Mouse (Mus musculus) liver, embryonic 13.5 days (tissue): ENCODE results near the gene Pde4d. TPM values are rescaled to one million over a fixed set of nuclear protein-coding genes. Genes with fewer than 3 reads are reported as not detected.
A peak's percentile ranks its signal among the peaks of the same experiment; 100 is the strongest.

ENCODE experiments used
- ATAC-seq: fragments of 200-750 bp; cut with Nextera tagmentation; 2 replicates; pipeline ENCODE4 v1.8.0; 2017; ENCODE audit warnings: low read depth, mild to moderate bottlenecking, moderate number of reproducible peaks, moderate library complexity
- DNase-seq: peaks from one replicate; pipeline ENCODE4 v3.0.0; 2022
- H3K27ac ChIP-seq: fragments of 300-500 bp; sonication (generic); 2 replicates; pipeline ENCODE4 v1.5.1; 2015; ENCODE audit warnings: moderate library complexity, mild to moderate bottlenecking, inconsistent platforms
- H3K27me3 ChIP-seq: fragments of 300-500 bp; sonication (generic); 2 replicates; pipeline ENCODE4 v1.6.1; 2015; ENCODE audit warnings: mild to moderate bottlenecking, inconsistent platforms
- H3K36me3 ChIP-seq: fragments of 300-500 bp; sonication (generic); 2 replicates; pipeline ENCODE4 v1.6.1; 2015; ENCODE audit warnings: mild to moderate bottlenecking, inconsistent platforms
- H3K4me1 ChIP-seq: fragments of 300-500 bp; sonication (generic); replicated peaks from 2 replicates; pipeline ENCODE4 v1.6.1; 2015; ENCODE audit warnings: inconsistent platforms
- H3K4me2 ChIP-seq: fragments of 300-500 bp; sonication (generic); 2 replicates; pipeline ENCODE4 v1.6.1; 2015; ENCODE audit warnings: inconsistent platforms, mild to moderate bottlenecking, moderate library complexity
- H3K4me3 ChIP-seq: fragments of 300-500 bp; sonication (generic); replicated peaks from 2 replicates; pipeline ENCODE4 v1.5.1; 2015; ENCODE audit warnings: mild to moderate bottlenecking, inconsistent platforms
- H3K9ac ChIP-seq: fragments of 300-500 bp; sonication (generic); 2 replicates; pipeline ENCODE4 v1.6.1; 2015; ENCODE audit warnings: mild to moderate bottlenecking, inconsistent platforms
- H3K9me3 ChIP-seq: fragments of 300-500 bp; sonication (generic); replicated peaks from 2 replicates; pipeline ENCODE4 v1.6.1; 2016; ENCODE audit warnings: inconsistent platforms
- WGBS: fragments of 180-500 bp; shearing (Covaris S2); methylation state at CpG from one replicate; pipeline ENCODE4 v1.1.7; 2015; ENCODE audit not compliant: insufficient replicate concordance; 5-methylcytosine and 5-hydroxymethylcytosine counted together
- polyA plus RNA-seq: library from polyadenylated mRNA; unstranded; fragments of >200 nt; fragmentation: Nextera tagmentation; extraction: Ambion mirVana; gene quantifications from 2 replicates; pipeline ENCODE4 v1.2.1, GENCODE M21; 2015

The Pde4d gene
- polyA plus RNA-seq, 1 experiment from 2014 or later: 11.8 TPM

DNA sequence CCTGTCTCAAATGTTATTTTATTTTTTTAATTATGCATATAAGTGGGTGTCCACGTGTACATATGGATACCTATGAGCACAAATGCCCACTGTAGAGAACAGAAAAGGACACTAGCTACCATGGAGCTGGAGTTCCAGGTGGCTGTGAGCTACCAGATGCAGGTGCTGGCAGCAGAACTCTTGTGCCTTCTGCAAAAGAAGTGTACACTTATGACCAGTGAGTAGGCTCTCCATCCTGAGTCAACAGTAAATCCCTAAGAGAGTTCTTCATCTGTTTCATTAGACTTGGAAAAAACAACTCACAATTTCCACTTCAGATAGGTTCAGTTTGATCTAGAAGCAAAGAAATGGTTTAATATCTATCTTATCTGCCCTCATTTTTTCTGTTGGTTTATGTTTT is 881.8 kb downstream of the Pde4d start:
- Histone ChIP-seq H3K4me3 (no peak overlapping the region), H3K27me3 (no peaks in the 10 kb centered on the region), H3K27ac (no peak overlapping the region), H3K36me3 (no peaks in the 10 kb centered on the region), H3K9me3 (no peaks in the 10 kb centered on the region), H3K4me2 (no peak overlapping the region), H3K4me1 (no peaks in the 10 kb centered on the region), H3K9ac (no peak overlapping the region)
- ATAC-seq: no peak
- WGBS: 47% methylated on average over 1 of the region's 1 CpGs
- DNase-seq: no peak

DNA sequence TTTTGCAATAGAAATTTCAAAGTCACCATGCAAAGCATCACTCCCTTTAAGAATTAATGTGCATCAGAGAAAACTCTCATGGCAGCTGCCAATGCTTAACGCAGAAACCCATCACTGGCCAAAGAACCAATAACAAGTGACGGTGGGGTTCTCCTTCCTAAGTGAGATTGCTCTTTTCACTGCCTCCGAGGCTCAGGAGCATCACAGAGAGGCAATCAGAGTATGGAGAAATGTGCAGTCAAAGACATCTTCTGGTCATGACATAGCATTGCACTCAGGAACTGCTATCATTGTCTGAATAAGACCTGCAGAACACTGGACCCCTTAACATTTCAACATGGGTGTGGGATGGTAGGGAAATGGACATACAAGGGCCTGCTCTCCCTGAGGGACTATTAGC is 892.2 kb downstream of the Pde4d start:
- WGBS: 50% methylated on average over 3 of the region's 3 CpGs

DNA sequence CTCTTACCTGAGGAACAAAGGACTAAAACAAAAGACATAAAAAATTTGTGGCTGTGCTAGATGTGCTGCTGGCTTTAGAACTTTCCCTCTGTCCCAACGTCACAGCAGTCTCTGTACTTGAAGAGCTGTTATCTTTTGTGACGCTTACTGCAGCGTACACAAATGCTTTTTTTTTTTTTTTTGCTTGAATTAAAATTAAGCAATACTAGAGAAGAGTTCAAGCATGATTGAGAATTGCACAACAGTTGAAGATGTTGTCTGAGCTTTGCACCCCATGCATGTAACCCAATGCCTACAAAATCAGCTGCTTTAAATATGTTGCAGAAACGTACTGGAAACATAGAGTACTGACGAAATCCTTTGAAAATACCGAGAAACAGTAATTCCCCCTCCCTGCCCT is 892.7 kb downstream of the Pde4d start:
- H3K9me3 ChIP-seq: no peaks in the 10 kb centered on the region
- WGBS: 45% methylated on average over 6 of the region's 6 CpGs
- ATAC-seq (no peak), DNase-seq (no peak)
- H3K9ac ChIP-seq: no peak overlapping the region
- H3K27me3 ChIP-seq: no peaks in the 10 kb centered on the region
- no peaks in the 10 kb centered on the region for H3K36me3 ChIP-seq
- H3K4me2 ChIP-seq: no peak overlapping the region
- H3K4me1 ChIP-seq: no peaks in the 10 kb centered on the region
- no peak overlapping the region for H3K27ac ChIP-seq
- no peak overlapping the region for H3K4me3 ChIP-seq

More for the DNA sequence above, 892.2 kb downstream of the Pde4d start:
- Histone ChIP-seq H3K27me3 (no peaks in the 10 kb centered on the region), H3K9ac (no peak overlapping the region), H3K4me2 (no peak overlapping the region), H3K4me3 (no peak overlapping the region), H3K36me3 (no peaks in the 10 kb centered on the region), H3K9me3 (no peaks in the 10 kb centered on the region), H3K4me1 (no peaks in the 10 kb centered on the region), H3K27ac (no peak overlapping the region)
- no peak for DNase-seq
- no peak for ATAC-seq

DNA sequence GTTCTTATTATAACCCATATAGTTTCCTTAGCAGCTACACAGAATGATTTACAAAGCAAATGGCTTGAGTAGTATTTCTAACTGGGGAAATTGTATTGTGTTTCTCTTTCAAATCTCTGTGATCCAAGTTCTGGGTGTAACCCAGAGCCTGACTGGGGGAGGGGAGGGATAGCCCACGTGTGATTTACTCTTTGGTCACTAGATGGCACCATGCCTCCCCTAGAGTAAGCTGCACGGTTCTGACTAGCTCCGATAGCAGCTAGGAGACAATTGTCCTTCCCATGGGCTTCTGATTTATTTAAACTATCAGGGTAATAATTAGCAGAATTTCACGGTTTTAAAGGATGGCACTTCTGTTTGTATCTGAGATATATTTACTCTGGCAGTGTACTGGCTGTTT is 893.8 kb downstream of the Pde4d start:
- Histone ChIP-seq H3K9ac (no peak overlapping the region), H3K4me3 (no peak overlapping the region), H3K27ac (no peak overlapping the region), H3K27me3 (no peaks in the 10 kb centered on the region), H3K9me3 (no peaks in the 10 kb centered on the region), H3K4me2 (no peak overlapping the region), H3K36me3 (no peaks in the 10 kb centered on the region), H3K4me1 (no peaks in the 10 kb centered on the region)
- 5% methylated on average over 4 of the region's 4 CpGs for WGBS
- peak; percentile 58; the same call in 1 of the 2 replicates for ATAC-seq
- DNase-seq: peak; percentile 11

DNA sequence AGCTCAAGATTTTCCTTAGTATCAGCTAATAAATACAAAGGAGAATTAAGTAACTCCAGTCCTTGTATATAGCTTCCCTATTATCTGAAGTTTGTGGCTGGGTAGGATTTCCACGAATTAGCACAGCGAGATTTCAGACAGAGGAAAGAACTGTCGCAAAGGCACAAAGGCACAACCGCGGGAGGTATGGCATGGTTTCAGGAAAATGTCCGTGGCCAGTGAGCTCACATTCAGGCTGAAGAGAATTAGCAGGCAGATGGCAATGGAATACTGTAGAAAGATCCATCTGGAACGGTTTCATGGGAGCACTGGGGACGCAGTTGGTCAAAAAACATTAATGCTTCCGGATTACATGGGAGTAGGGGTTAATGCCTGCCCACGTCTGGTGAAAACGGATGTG is 898.0 kb downstream of the Pde4d start:
- no peak overlapping the region for H3K4me3 ChIP-seq
- no peak overlapping the region for H3K4me2 ChIP-seq
- H3K9ac ChIP-seq: no peak overlapping the region
- DNase-seq (no peak), ATAC-seq (no peak)
- 52% methylated on average over 11 of the region's 11 CpGs for WGBS
- no peaks in the 10 kb centered on the region for H3K4me1 ChIP-seq
- no peaks in the 10 kb centered on the region for H3K27me3 ChIP-seq
- no peaks in the 10 kb centered on the region for H3K9me3 ChIP-seq
- no peak overlapping the region for H3K27ac ChIP-seq
- no peaks in the 10 kb centered on the region for H3K36me3 ChIP-seq

DNA sequence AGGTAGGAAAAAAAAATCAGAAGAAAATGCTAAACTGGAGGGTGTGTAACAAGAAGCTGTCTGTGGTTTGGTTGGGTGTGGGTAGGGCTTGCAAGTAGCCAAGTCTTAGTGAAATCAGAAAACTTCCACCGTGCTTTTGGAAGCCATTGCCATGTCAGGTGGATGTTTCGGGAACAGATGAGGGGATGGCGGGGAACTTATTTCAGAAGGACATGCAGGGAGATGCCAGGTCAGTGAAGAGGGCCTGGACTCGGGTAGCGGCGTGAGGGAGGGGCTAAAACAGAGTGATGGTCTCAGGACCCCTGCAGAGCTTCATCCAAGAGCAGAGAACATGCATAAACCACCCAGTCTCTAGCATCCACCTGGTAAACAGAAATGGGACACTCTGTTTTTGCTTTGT is 898.6 kb downstream of the Pde4d start:
- Histone ChIP-seq H3K9me3 (no peaks in the 10 kb centered on the region), H3K4me2 (no peak overlapping the region), H3K27me3 (no peaks in the 10 kb centered on the region), H3K27ac (no peak overlapping the region), H3K4me3 (no peak overlapping the region), H3K36me3 (no peaks in the 10 kb centered on the region), H3K9ac (no peak overlapping the region), H3K4me1 (no peaks in the 10 kb centered on the region)
- whole genome bisulfite sequencing: 58% methylated on average over 6 of the region's 6 CpGs
- ATAC-seq (no peak), DNase-seq (no peak)

DNA sequence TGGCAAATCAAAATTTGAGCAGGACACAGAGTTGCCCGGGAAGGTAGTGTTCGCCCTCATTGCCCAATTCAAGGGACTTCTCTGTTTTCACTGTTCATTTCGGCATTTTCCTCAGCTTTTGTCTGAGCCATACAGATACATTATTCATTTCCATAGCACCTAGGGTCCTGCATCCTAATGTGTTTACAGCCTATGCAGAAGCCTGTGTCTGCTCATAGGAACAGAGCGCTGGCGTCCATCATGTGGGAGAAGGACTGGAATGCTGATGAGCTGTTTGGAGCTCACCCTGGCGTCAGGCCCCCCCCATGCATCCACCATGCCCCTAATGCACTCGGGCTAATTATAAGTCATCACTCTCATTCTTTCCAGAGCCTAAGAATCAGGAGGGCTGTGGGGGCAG is 900.4 kb downstream of the Pde4d start:
- Histone ChIP-seq H3K9me3 (no peaks in the 10 kb centered on the region), H3K36me3 (no peaks in the 10 kb centered on the region), H3K27me3 (no peaks in the 10 kb centered on the region), H3K4me1 (no peaks in the 10 kb centered on the region), H3K27ac (no peak overlapping the region), H3K4me2 (no peak overlapping the region), H3K4me3 (no peak overlapping the region), H3K9ac (no peak overlapping the region)
- DNase-seq (no peak), ATAC-seq (no peak)
- 70% methylated on average over 7 of the region's 7 CpGs for WGBS

DNA sequence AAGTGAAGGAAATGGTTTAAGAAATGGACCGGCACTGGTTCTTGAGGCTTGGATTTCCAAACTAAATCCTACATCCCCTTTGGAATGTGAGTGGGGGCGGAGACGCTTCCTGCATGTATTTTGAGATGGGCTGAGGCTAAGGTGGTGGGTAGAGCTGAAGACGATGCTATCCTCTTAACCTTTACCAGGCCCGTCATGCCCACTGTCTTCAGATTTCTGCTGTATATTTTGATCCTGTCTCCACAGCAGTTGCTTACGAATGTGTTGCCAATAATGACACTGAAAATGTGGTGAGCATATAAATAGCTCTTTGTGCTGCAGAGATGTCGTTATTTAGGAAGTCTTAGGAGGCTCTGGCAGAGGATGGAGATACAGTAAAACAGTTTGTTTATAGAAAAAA is 904.3 kb downstream of the Pde4d start:
- DNase-seq (no peak), ATAC-seq (no peak)
- Histone ChIP-seq H3K4me1 (no peaks in the 10 kb centered on the region), H3K36me3 (no peaks in the 10 kb centered on the region), H3K9ac (no peak overlapping the region), H3K27me3 (no peaks in the 10 kb centered on the region), H3K4me2 (no peak overlapping the region), H3K9me3 (no peaks in the 10 kb centered on the region), H3K27ac (no peak overlapping the region), H3K4me3 (no peak overlapping the region)
- 66% methylated on average over 7 of the region's 7 CpGs for WGBS

DNA sequence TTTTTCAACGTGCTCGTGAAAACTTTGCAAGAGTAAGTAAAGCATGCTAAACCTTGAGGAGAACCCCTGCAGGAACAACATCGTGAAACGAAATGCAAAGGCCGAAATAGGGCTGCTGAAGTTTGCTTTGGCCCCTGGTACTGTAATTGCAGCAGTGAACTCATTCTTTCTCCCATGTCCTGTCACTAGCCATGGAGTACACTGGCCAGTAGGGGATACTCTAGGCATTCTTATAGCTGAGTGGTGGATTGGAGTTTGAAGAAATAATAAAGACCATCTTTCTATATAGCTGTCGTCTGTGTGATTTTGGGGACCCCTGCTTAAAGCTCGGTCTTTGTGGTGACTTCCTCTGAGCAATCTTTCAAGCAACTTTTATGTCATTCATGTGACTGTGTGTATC is 906.5 kb downstream of the Pde4d start:
- Histone ChIP-seq H3K27ac (no peak overlapping the region), H3K9ac (no peak overlapping the region), H3K4me3 (no peak overlapping the region), H3K9me3 (no peaks in the 10 kb centered on the region), H3K36me3 (no peaks in the 10 kb centered on the region), H3K4me2 (no peak overlapping the region), H3K27me3 (no peaks in the 10 kb centered on the region), H3K4me1 (no peaks in the 10 kb centered on the region)
- 63% methylated on average over 7 of the region's 7 CpGs for WGBS
- DNase-seq: no peak
- ATAC-seq: no peak

DNA sequence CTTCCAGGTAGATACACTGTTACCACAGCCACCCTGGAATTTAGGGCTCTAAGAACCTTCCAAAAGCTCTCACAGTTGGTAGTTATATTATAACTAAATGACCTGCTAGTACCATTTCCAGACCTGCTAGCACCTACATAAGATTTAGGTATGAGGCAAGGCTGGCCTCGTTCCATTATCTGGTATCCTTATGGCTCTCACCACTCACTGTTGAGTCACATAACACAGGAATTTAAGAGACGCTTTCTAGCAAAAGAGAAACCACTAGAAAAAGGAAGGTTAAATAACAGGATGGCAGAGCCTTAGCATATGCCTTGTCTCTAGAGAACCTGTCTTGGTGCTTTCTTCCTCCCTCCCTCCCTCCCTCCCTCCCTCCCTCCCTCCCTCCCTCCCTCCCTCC is 910.2 kb downstream of the Pde4d start:
- WGBS: 59% methylated on average over 2 of the region's 2 CpGs
- no peaks in the 10 kb centered on the region for H3K4me1 ChIP-seq
- no peak overlapping the region for H3K9ac ChIP-seq
- H3K27ac ChIP-seq: no peak overlapping the region
- no peaks in the 10 kb centered on the region for H3K9me3 ChIP-seq
- no peak overlapping the region for H3K4me3 ChIP-seq
- no peaks in the 10 kb centered on the region for H3K27me3 ChIP-seq
- DNase-seq: no peak
- no peak for ATAC-seq
- no peaks in the 10 kb centered on the region for H3K36me3 ChIP-seq
- H3K4me2 ChIP-seq: no peak overlapping the region

DNA sequence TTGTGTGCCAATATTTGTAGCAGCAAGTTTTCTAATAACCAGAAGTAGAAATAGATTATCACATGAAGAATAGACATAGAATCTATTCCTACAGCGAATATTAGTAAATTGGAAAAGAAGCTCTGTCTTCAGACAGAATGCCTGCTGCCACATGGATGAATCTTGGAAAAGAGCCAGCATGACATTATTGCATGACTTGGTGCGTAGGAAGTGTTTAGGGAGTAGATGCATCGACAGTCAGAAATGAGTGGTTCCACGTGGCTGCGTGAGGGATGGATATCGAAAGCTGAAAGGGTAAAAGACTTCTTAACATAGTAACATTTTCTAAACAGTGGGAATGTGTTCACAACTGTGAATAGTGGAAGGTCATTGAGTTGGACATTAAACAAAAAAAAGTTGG is 912.6 kb downstream of the Pde4d start:
- Histone ChIP-seq H3K4me3 (no peak overlapping the region), H3K9me3 (no peaks in the 10 kb centered on the region), H3K9ac (no peak overlapping the region), H3K27ac (no peak overlapping the region), H3K4me1 (no peaks in the 10 kb centered on the region), H3K4me2 (no peak overlapping the region), H3K36me3 (no peaks in the 10 kb centered on the region), H3K27me3 (no peaks in the 10 kb centered on the region)
- ATAC-seq (no peak), DNase-seq (no peak)
- 80% methylated on average over 6 of the region's 6 CpGs for WGBS

DNA sequence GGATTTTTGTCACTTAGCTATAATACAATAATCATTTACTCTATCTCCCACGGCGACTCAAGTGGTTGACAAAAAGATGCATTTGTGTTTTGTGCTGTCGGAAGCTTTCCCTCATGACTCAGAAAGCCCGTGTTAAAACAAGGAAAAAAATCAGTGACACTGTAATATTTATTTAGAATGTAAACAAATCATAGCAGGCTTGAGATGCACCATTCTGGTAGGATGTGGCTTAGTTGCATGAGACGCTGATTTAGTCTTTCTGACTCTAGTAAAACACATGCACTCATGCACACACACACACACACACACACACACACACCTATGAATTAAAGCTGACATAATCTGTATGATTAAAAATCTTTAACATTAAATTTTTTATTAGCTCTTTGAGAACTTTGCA is 924.7 kb downstream of the Pde4d start:
- H3K9me3 ChIP-seq: no peaks in the 10 kb centered on the region
- no peaks in the 10 kb centered on the region for H3K27me3 ChIP-seq
- 62% methylated on average over 5 of the region's 5 CpGs for WGBS
- no peaks in the 10 kb centered on the region for H3K4me1 ChIP-seq
- DNase-seq: no peak
- no peak overlapping the region for H3K4me3 ChIP-seq
- ATAC-seq: no peak
- no peak overlapping the region for H3K4me2 ChIP-seq
- H3K36me3 ChIP-seq: no peaks in the 10 kb centered on the region
- H3K27ac ChIP-seq: no peak overlapping the region
- no peak overlapping the region for H3K9ac ChIP-seq

DNA sequence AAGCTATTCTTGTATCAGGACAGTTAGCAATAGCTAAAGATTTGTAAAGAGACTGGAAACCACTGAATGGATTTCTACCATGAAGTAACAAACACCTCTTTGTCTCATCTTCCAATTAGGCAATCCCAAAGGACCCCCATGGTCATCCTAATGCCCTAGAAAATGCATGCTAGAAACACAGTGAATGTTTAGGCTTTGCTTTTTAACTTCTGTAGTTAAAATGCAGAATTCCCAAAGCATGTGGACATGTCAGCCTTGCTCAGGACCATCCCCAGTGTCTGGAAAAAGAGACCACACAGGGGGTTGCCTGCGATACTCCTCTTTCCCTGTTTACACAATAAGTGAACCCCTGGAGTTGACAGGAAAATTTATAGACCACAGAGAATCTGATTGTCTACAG is 926.9 kb downstream of the Pde4d start:
- no peak for ATAC-seq
- WGBS: 62% methylated on average over 1 of the region's 1 CpGs
- H3K27me3 ChIP-seq: no peaks in the 10 kb centered on the region
- no peak overlapping the region for H3K27ac ChIP-seq
- DNase-seq: no peak
- H3K9ac ChIP-seq: no peak overlapping the region
- no peak overlapping the region for H3K4me2 ChIP-seq
- H3K9me3 ChIP-seq: no peaks in the 10 kb centered on the region
- H3K4me3 ChIP-seq: no peak overlapping the region
- H3K36me3 ChIP-seq: no peaks in the 10 kb centered on the region
- no peaks in the 10 kb centered on the region for H3K4me1 ChIP-seq
